Mouse (Mus musculus) kidney, postnatal 36 days (tissue): Measurements from ENCODE around the gene Hist2h3c1.
"Not testable (repeated sequence)": the region's sequence is repeated elsewhere in the genome, so short reads cannot be mapped to it uniquely, and the experiment has no call there.

Source experiments
- DNase-seq, 2 experiments: peaks; one replicate each; pipeline ENCODE4 v3.0.0; 2021 to 2022; ENCODE audit warnings: mixed read lengths in 2 of 2

The Hist2h3c1 gene

GRCm38 (mm10) chr3:96235836-96236235, 10.6 kb upstream of the Hist2h3c1 start:
- no peak for DNase-seq

GRCm38 (mm10) chr3:96236834-96237334, 9.6 kb upstream of the Hist2h3c1 start:
- DNase-seq: no peak

GRCm38 (mm10) chr3:96237335-96237903, 9.1 kb upstream of the Hist2h3c1 start:
- DNase-seq: no peak

- DNase-seq: no peak
Observed at GRCm38 (mm10) chr3:96237904-96238511, 8.5 kb upstream of the Hist2h3c1 start.

- DNase-seq: peak in 1 of 2 experiments; percentile 24
Observed at GRCm38 (mm10) chr3:96238954-96239793, 7.3 kb upstream of the Hist2h3c1 start, which contains the start of gene Hist2h3c2. Gene Hist2h3c2 (minus strand): TSS chr3:96239127.

GRCm38 (mm10) chr3:96239949-96240798, 6.3 kb upstream of the Hist2h3c1 start, which contains the start of gene Hist2h2aa2:
Gene Hist2h2aa2 (minus strand): TSS chr3:96240276.
- DNase-seq: peak; percentile 94 to 97

- no peak for DNase-seq
Observed at GRCm38 (mm10) chr3:96240799-96241197, 5.7 kb upstream of the Hist2h3c1 start.

GRCm38 (mm10) chr3:96243921-96244572, 2.4 kb upstream of the Hist2h3c1 start:
- peak; percentile 40 to 50 for DNase-seq

- DNase-seq: peak; percentile 86
Observed at GRCm38 (mm10) chr3:96245003-96245886, 1.2 kb upstream of the Hist2h3c1 start, which contains the start of gene Hist2h2aa1. Gene Hist2h2aa1 (plus strand): TSS chr3:96245497.

GRCm38 (mm10) chr3:96246018-96246417, 467 bp upstream of the Hist2h3c1 start:
- DNase-seq: not testable (repeated sequence)

- no peak for DNase-seq
Observed at GRCm38 (mm10) chr3:96247356-96248140, 1.1 kb downstream of the Hist2h3c1 start.

- no peak for DNase-seq
Observed at GRCm38 (mm10) chr3:96248141-96249033, 1.9 kb downstream of the Hist2h3c1 start.

GRCm38 (mm10) chr3:96249034-96249345, 2.5 kb downstream of the Hist2h3c1 start:
- DNase-seq: no peak

GRCm38 (mm10) chr3:96250890-96251289, 4.4 kb downstream of the Hist2h3c1 start:
- DNase-seq: no peak

GRCm38 (mm10) chr3:96251787-96252186, 5.3 kb downstream of the Hist2h3c1 start:
- DNase-seq: no peak

- no peak for DNase-seq
Observed at GRCm38 (mm10) chr3:96254683-96255355, 8.3 kb downstream of the Hist2h3c1 start.

- DNase-seq: no peak
Observed at GRCm38 (mm10) chr3:96255926-96256593, 9.6 kb downstream of the Hist2h3c1 start.

GRCm38 (mm10) chr3:96257190-96257589, 10.7 kb downstream of the Hist2h3c1 start:
- DNase-seq: no peak
